Comparison of ENCODE assay signal across 23 mouse cellular contexts in the genomic region with DNA sequence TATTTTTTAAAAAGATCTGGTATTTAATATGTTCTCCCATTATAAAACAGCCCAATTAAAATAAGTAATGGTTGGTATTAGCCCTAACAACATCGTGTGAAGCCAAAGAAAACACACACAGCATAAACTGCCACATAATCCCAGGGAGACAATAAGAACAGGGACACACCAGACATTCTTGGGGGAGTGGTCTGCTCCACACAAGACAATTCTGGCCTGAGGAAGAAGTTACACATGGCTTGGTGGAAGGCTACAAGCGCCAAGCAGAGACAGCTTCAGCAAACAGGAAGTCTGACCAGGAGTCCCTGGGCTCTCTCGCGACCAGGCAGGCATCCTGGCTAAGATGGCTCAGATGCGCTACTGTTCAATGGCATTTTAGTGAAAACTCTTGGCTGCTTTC.
DNase-seq lines count a peak whose midpoint lies in the region; ATAC-seq lines count a peak whose summit lies in the region.
"Had no signal": no experiment of that assay in that cellular context is flagged by ENCODE, and none has a peak within 500 bp of the region (broad histone marks: within the 10 kb centered on the region; RNA-seq: fewer than 3 reads in every experiment).

No protein-coding gene starts in this region.

- ATAC-seq in hindbrain, embryonic 13.5 days (ENCODE audit: low FRiP score) = no peak
- no peak for ATAC-seq in hindbrain, embryonic 12.5 days (ENCODE audit: low FRiP score)
- ATAC-seq in kidney, embryonic 15.5 days (replicated peaks; ENCODE audit: low FRiP score) = no peak
- ATAC-seq: CD4-positive, CD25-positive, alpha-beta regulatory T cell, adult 4 months; forebrain, embryonic 15.5 days; inflammation-experienced regulatory T-cells, adult 6 months; liver, postnatal 0 days had no signal

- no peaks in the 10 kb centered on the region for H3K9me3 ChIP-seq in hindbrain, embryonic 13.5 days
- H3K9me3 ChIP-seq in hindbrain, embryonic 12.5 days (replicated peaks) = no peaks in the 10 kb centered on the region
- no peaks in the 10 kb centered on the region for H3K9me3 ChIP-seq in kidney, embryonic 15.5 days (replicated peaks)
- H3K9me3 ChIP-seq: forebrain, embryonic 15.5 days; heart, embryonic 13.5 days; limb, embryonic 12.5 days; megakaryocyte, embryonic 14.5 days had no signal

- H3K4me1 ChIP-seq in hindbrain, embryonic 13.5 days (replicated peaks) = peaks cover 16% of the 10 kb centered on the region
- H3K4me1 ChIP-seq in hindbrain, embryonic 12.5 days = peaks cover 6% of the 10 kb centered on the region; the same call in 1 of the 2 replicates
- peaks cover 6% of the 10 kb centered on the region for H3K4me1 ChIP-seq in kidney, embryonic 15.5 days
- H3K4me1 ChIP-seq: forebrain, embryonic 15.5 days had no signal

- no peak overlapping the region for H3K4me3 ChIP-seq in hindbrain, embryonic 13.5 days
- H3K4me3 ChIP-seq in hindbrain, embryonic 12.5 days = no peak overlapping the region
- no peak overlapping the region for H3K4me3 ChIP-seq in kidney, embryonic 15.5 days (replicated peaks)
- H3K4me3 ChIP-seq: forebrain, embryonic 15.5 days; heart, embryonic 13.5 days; limb, embryonic 12.5 days; megakaryocyte, embryonic 14.5 days had no signal

- peak overlapping the region; percentile 14; the same call in 1 of the 2 replicates for H3K27ac ChIP-seq in hindbrain, embryonic 13.5 days
- no peak overlapping the region for H3K27ac ChIP-seq in hindbrain, embryonic 12.5 days
- H3K27ac ChIP-seq in kidney, embryonic 15.5 days = no peak overlapping the region
- H3K27ac ChIP-seq: forebrain, embryonic 15.5 days; heart, embryonic 13.5 days; limb, embryonic 12.5 days had no signal

- no peaks in the 10 kb centered on the region for H3K27me3 ChIP-seq in hindbrain, embryonic 13.5 days
- no peaks in the 10 kb centered on the region for H3K27me3 ChIP-seq in hindbrain, embryonic 12.5 days
- no peaks in the 10 kb centered on the region for H3K27me3 ChIP-seq in kidney, embryonic 15.5 days
- H3K27me3 ChIP-seq: forebrain, embryonic 15.5 days; heart, embryonic 13.5 days; limb, embryonic 12.5 days; megakaryocyte, embryonic 14.5 days had no signal

- WGBS in hindbrain, embryonic 13.5 days = 72% methylated on average over 5 of the region's 5 CpGs
- WGBS in hindbrain, embryonic 12.5 days = 62% methylated on average over 5 of the region's 5 CpGs
- 56% methylated on average over 5 of the region's 5 CpGs for WGBS in kidney, embryonic 15.5 days

- H3K36me3 ChIP-seq in hindbrain, embryonic 13.5 days = no peaks in the 10 kb centered on the region
- no peaks in the 10 kb centered on the region for H3K36me3 ChIP-seq in hindbrain, embryonic 12.5 days
- no peaks in the 10 kb centered on the region for H3K36me3 ChIP-seq in kidney, embryonic 15.5 days
- H3K36me3 ChIP-seq: forebrain, embryonic 15.5 days; heart, embryonic 13.5 days; limb, embryonic 12.5 days had no signal

- no peak overlapping the region for H3K4me2 ChIP-seq in hindbrain, embryonic 13.5 days
- no peak overlapping the region for H3K4me2 ChIP-seq in hindbrain, embryonic 12.5 days (replicated peaks)
- no peak overlapping the region for H3K4me2 ChIP-seq in kidney, embryonic 15.5 days
- H3K4me2 ChIP-seq: forebrain, embryonic 15.5 days; heart, embryonic 13.5 days; limb, embryonic 12.5 days; liver, embryonic 11.5 days had no signal

- peak; percentile 27 for DNase-seq in embryo, embryonic 10 days (ENCODE audit: low spot score)
- no peak for DNase-seq in embryo, embryonic 9.5 days (ENCODE audit: extremely low spot score)
- DNase-seq in kidney, postnatal 14 days = peak; percentile 29
- peak; percentile 7 to 43 for DNase-seq in kidney, postnatal 25 days
- no peak for DNase-seq in adrenal gland, postnatal 25 days
- DNase-seq: cerebellum, adult 18-20 months; cerebellum, postnatal 14 days; heart, postnatal 36 days; liver, postnatal 0 days; midbrain, embryonic 14.5 days; retina, postnatal 1 day; right cerebral cortex, postnatal 25 days; spleen, adult 18-20 months had no signal

- H3K9ac ChIP-seq in hindbrain, embryonic 13.5 days = no peak overlapping the region
- H3K9ac ChIP-seq in hindbrain, embryonic 12.5 days = no peak overlapping the region
- no peak overlapping the region for H3K9ac ChIP-seq in kidney, embryonic 15.5 days
- H3K9ac ChIP-seq: forebrain, embryonic 15.5 days; heart, embryonic 13.5 days; limb, embryonic 12.5 days; liver, postnatal 0 days had no signal

Comparison
In these comparisons a context has a peak if more than half of its experiments do, and no peak if none do; other contexts are left out.
1. DNase-seq: peak in embryo, embryonic 10 days (single experiment), kidney, postnatal 14 days (single experiment) and kidney, postnatal 25 days (2 of 2); none in embryo, embryonic 9.5 days (single experiment) and adrenal gland, postnatal 25 days (single experiment).